Mouse (Mus musculus): ENCODE data around the gene Fxr1.

- TF ChIP-seq CTCF (conservative IDR thresholded peaks at IDR 0.05; ENCODE audit: insufficient read depth, insufficient read length, low read depth, low read length) = no peak
- no peak for TF ChIP-seq POLR2A (IDR thresholded peaks at IDR 0.05; ENCODE audit: low read depth, low read length)
Observed at GRCm38 (mm10) chr3:34006824-34007223, 12.9 kb upstream of the Fxr1 start.
